Mouse (Mus musculus) layer of hippocampus, adult 9-11 months (tissue): Measurements from ENCODE around the gene Cd200.
"Not testable (repeated sequence)": the region's sequence is repeated elsewhere in the genome, so short reads cannot be mapped to it uniquely, and the experiment has no call there.

Experiments used
- DNase-seq: peaks from one replicate; pipeline ENCODE4 v3.0.0; 2022

Gene Cd200

GRCm38 (mm10) chr16:45377332-45377731 is 31.5 kb downstream of the Cd200 start:
- no peak for DNase-seq

GRCm38 (mm10) chr16:45376812-45377211 is 32.0 kb downstream of the Cd200 start:
- DNase-seq, result no peak

- peak; percentile 40 for DNase-seq
Observed at GRCm38 (mm10) chr16:45376294-45376693, 32.6 kb downstream of the Cd200 start.

GRCm38 (mm10) chr16:45375506-45376225 is 33.2 kb downstream of the Cd200 start:
- DNase-seq, result no peak

GRCm38 (mm10) chr16:45374074-45374473 is 34.8 kb downstream of the Cd200 start:
- DNase-seq, result no peak

- no peak for DNase-seq
Observed at GRCm38 (mm10) chr16:45371076-45371475, 37.8 kb downstream of the Cd200 start.

- DNase-seq, result no peak
Observed at GRCm38 (mm10) chr16:45369285-45369965, 39.4 kb downstream of the Cd200 start.

GRCm38 (mm10) chr16:45366111-45366510 is 42.7 kb downstream of the Cd200 start:
- no peak for DNase-seq

- no peak for DNase-seq
Observed at GRCm38 (mm10) chr16:45365353-45365752, 43.5 kb downstream of the Cd200 start.

GRCm38 (mm10) chr16:45364627-45365026 is 44.2 kb downstream of the Cd200 start:
- DNase-seq, result no peak

- DNase-seq, result no peak
Observed at GRCm38 (mm10) chr16:45363480-45364045, 45.3 kb downstream of the Cd200 start.

- DNase-seq, result no peak
Observed at GRCm38 (mm10) chr16:45361450-45361849, 47.4 kb downstream of the Cd200 start.

- DNase-seq, result not testable (repeated sequence)
Observed at GRCm38 (mm10) chr16:45358441-45358840, 50.4 kb downstream of the Cd200 start.

- DNase-seq, result no peak
Observed at GRCm38 (mm10) chr16:45357134-45357533, 51.7 kb downstream of the Cd200 start.

- DNase-seq, result no peak
Observed at GRCm38 (mm10) chr16:45352875-45353274, 56.0 kb downstream of the Cd200 start.

GRCm38 (mm10) chr16:45350767-45351166 is 58.1 kb downstream of the Cd200 start:
- DNase-seq, result no peak

GRCm38 (mm10) chr16:45349523-45350298 is 59.1 kb downstream of the Cd200 start:
- DNase-seq, result no peak

- not testable (repeated sequence) for DNase-seq
Observed at GRCm38 (mm10) chr16:45348238-45348637, 60.6 kb downstream of the Cd200 start.

- no peak for DNase-seq
Observed at GRCm38 (mm10) chr16:45346930-45347387, 61.9 kb downstream of the Cd200 start.

- DNase-seq, result no peak
Observed at GRCm38 (mm10) chr16:45346367-45346766, 62.5 kb downstream of the Cd200 start.

GRCm38 (mm10) chr16:45344879-45345278 is 64.0 kb downstream of the Cd200 start:
- no peak for DNase-seq

- no peak for DNase-seq
Observed at GRCm38 (mm10) chr16:45336478-45336877, 72.4 kb downstream of the Cd200 start.

GRCm38 (mm10) chr16:45334891-45335290 is 74.0 kb downstream of the Cd200 start:
- DNase-seq, result no peak
